Mouse (Mus musculus) liver, embryonic 13.5 days (tissue): ENCODE results near the gene Rad17. TPM values are rescaled to one million over a fixed set of nuclear protein-coding genes. Genes with fewer than 3 reads are reported as not detected.

Source experiments
- ATAC-seq: fragments of 200-750 bp; cut with Nextera tagmentation; 2 replicates; pipeline ENCODE4 v1.8.0; 2017; ENCODE audit warnings: low read depth, mild to moderate bottlenecking, moderate number of reproducible peaks, moderate library complexity
- DNase-seq: peaks from one replicate; pipeline ENCODE4 v3.0.0; 2022
- H3K27ac ChIP-seq: fragments of 300-500 bp; sonication (generic); 2 replicates; pipeline ENCODE4 v1.5.1; 2015; ENCODE audit warnings: moderate library complexity, mild to moderate bottlenecking, inconsistent platforms
- H3K27me3 ChIP-seq: fragments of 300-500 bp; sonication (generic); 2 replicates; pipeline ENCODE4 v1.6.1; 2015; ENCODE audit warnings: mild to moderate bottlenecking, inconsistent platforms
- H3K36me3 ChIP-seq: fragments of 300-500 bp; sonication (generic); 2 replicates; pipeline ENCODE4 v1.6.1; 2015; ENCODE audit warnings: mild to moderate bottlenecking, inconsistent platforms
- H3K4me1 ChIP-seq: fragments of 300-500 bp; sonication (generic); replicated peaks from 2 replicates; pipeline ENCODE4 v1.6.1; 2015; ENCODE audit warnings: inconsistent platforms
- H3K4me2 ChIP-seq: fragments of 300-500 bp; sonication (generic); 2 replicates; pipeline ENCODE4 v1.6.1; 2015; ENCODE audit warnings: inconsistent platforms, mild to moderate bottlenecking, moderate library complexity
- H3K4me3 ChIP-seq: fragments of 300-500 bp; sonication (generic); replicated peaks from 2 replicates; pipeline ENCODE4 v1.5.1; 2015; ENCODE audit warnings: mild to moderate bottlenecking, inconsistent platforms
- H3K9ac ChIP-seq: fragments of 300-500 bp; sonication (generic); 2 replicates; pipeline ENCODE4 v1.6.1; 2015; ENCODE audit warnings: mild to moderate bottlenecking, inconsistent platforms
- H3K9me3 ChIP-seq: fragments of 300-500 bp; sonication (generic); replicated peaks from 2 replicates; pipeline ENCODE4 v1.6.1; 2016; ENCODE audit warnings: inconsistent platforms
- WGBS: fragments of 180-500 bp; shearing (Covaris S2); methylation state at CpG from one replicate; pipeline ENCODE4 v1.1.7; 2015; ENCODE audit not compliant: insufficient replicate concordance; 5-methylcytosine and 5-hydroxymethylcytosine counted together
- polyA plus RNA-seq: library from polyadenylated mRNA; unstranded; fragments of >200 nt; fragmentation: Nextera tagmentation; extraction: Ambion mirVana; gene quantifications from 2 replicates; pipeline ENCODE4 v1.2.1, GENCODE M21; 2015

The Rad17 gene
- polyA plus RNA-seq, 1 experiment from 2014 or later = 15.2 TPM

- DNase-seq (no peak), ATAC-seq (no peak)
- H3K27me3 ChIP-seq = no peaks in the 10 kb centered on the region
- H3K36me3 ChIP-seq = no peaks in the 10 kb centered on the region
- no peaks in the 10 kb centered on the region for H3K9me3 ChIP-seq
- H3K9ac ChIP-seq = no peak overlapping the region; the same call in 1 of the 2 replicates
- 71% methylated on average over 5 of the region's 5 CpGs for WGBS
- H3K4me3 ChIP-seq = no peak overlapping the region
- H3K4me1 ChIP-seq = no peaks in the 10 kb centered on the region
- no peak overlapping the region for H3K4me2 ChIP-seq
- no peak overlapping the region for H3K27ac ChIP-seq
Measured at GRCm38 (mm10) chr13:100594838-100595551, 55.9 kb downstream of the Rad17 start.

GRCm38 (mm10) chr13:100594041-100594792 is 56.6 kb downstream of the Rad17 start:
- Histone ChIP-seq H3K27ac (peak overlapping the region; percentile 82), H3K4me2 (peak overlapping the region; percentile 53)
- 64% methylated on average over 12 of the region's 17 CpGs for WGBS

GRCm38 (mm10) chr13:100588646-100589045 is 62.2 kb downstream of the Rad17 start:
- H3K4me3 ChIP-seq = peak overlapping the region; percentile 40
- H3K27ac ChIP-seq = 0 out of 2 replicates have a peak overlapping the region, but pooled peaks have one; percentile 16
- H3K27me3 ChIP-seq = no peaks in the 10 kb centered on the region
- H3K9ac ChIP-seq = peak overlapping the region; percentile 57; the same call in 1 of the 2 replicates
- 78% methylated on average over 12 of the region's 12 CpGs for WGBS
- H3K4me1 ChIP-seq = no peaks in the 10 kb centered on the region
- peaks cover 14% of the 10 kb centered on the region for H3K36me3 ChIP-seq
- no peaks in the 10 kb centered on the region for H3K9me3 ChIP-seq
- 0 out of 2 replicates have a peak, but pooled peaks have one; percentile 47 for ATAC-seq
- DNase-seq = no peak
- H3K4me2 ChIP-seq = peak overlapping the region; percentile 39

More at GRCm38 (mm10) chr13:100594041-100594792, 56.6 kb downstream of the Rad17 start:
- DNase-seq = no peak
- Histone ChIP-seq H3K36me3 (no peaks in the 10 kb centered on the region), H3K4me3 (peak overlapping the region; percentile 30), H3K9me3 (no peaks in the 10 kb centered on the region), H3K4me1 (no peaks in the 10 kb centered on the region), H3K27me3 (no peaks in the 10 kb centered on the region), H3K9ac (peak overlapping the region; percentile 33; the same call in 1 of the 2 replicates)
- peak; percentile 74 for ATAC-seq

GRCm38 (mm10) chr13:100582144-100582543 is 68.7 kb downstream of the Rad17 start:
- Histone ChIP-seq H3K9me3 (no peaks in the 10 kb centered on the region), H3K27me3 (no peaks in the 10 kb centered on the region), H3K4me3 (no peak overlapping the region), H3K27ac (no peak overlapping the region), H3K4me1 (no peaks in the 10 kb centered on the region), H3K9ac (no peak overlapping the region), H3K36me3 (peaks cover 1% of the 10 kb centered on the region; the same call in 1 of the 2 replicates), H3K4me2 (no peak overlapping the region)
- WGBS = 48% methylated on average over 6 of the region's 6 CpGs
- no peak for DNase-seq
- ATAC-seq = no peak

- no peaks in the 10 kb centered on the region for H3K9me3 ChIP-seq
- ATAC-seq (no peak), DNase-seq (no peak)
- WGBS = 41% methylated on average over 3 of the region's 3 CpGs
- no peak overlapping the region for H3K4me2 ChIP-seq
- H3K36me3 ChIP-seq = no peaks in the 10 kb centered on the region
- no peaks in the 10 kb centered on the region for H3K27me3 ChIP-seq
- H3K4me3 ChIP-seq = no peak overlapping the region
- H3K9ac ChIP-seq = no peak overlapping the region
- H3K4me1 ChIP-seq = no peaks in the 10 kb centered on the region
- H3K27ac ChIP-seq = no peak overlapping the region
Measured at GRCm38 (mm10) chr13:100581701-100582100, 69.2 kb downstream of the Rad17 start.

- H3K27ac ChIP-seq = no peak overlapping the region
- no peaks in the 10 kb centered on the region for H3K9me3 ChIP-seq
- H3K27me3 ChIP-seq = no peaks in the 10 kb centered on the region
- no peak overlapping the region for H3K4me2 ChIP-seq
- H3K9ac ChIP-seq = no peak overlapping the region
- DNase-seq (no peak), ATAC-seq (no peak)
- no peaks in the 10 kb centered on the region for H3K36me3 ChIP-seq
- H3K4me3 ChIP-seq = no peak overlapping the region
- peaks cover 8% of the 10 kb centered on the region; the same call in 1 of the 2 replicates for H3K4me1 ChIP-seq
Measured at GRCm38 (mm10) chr13:100579951-100580350, 70.9 kb downstream of the Rad17 start.

GRCm38 (mm10) chr13:100579220-100579619 is 71.6 kb downstream of the Rad17 start:
- H3K36me3 ChIP-seq = no peaks in the 10 kb centered on the region
- H3K27ac ChIP-seq = no peak overlapping the region
- no peak overlapping the region for H3K4me3 ChIP-seq
- H3K4me2 ChIP-seq = no peak overlapping the region
- H3K27me3 ChIP-seq = no peaks in the 10 kb centered on the region
- 51% methylated on average over 3 of the region's 3 CpGs for WGBS
- DNase-seq (no peak), ATAC-seq (peak; percentile 59)
- H3K4me1 ChIP-seq = peaks cover 8% of the 10 kb centered on the region; the same call in 1 of the 2 replicates
- no peak overlapping the region for H3K9ac ChIP-seq
- no peaks in the 10 kb centered on the region for H3K9me3 ChIP-seq

- Histone ChIP-seq H3K9me3 (no peaks in the 10 kb centered on the region), H3K27ac (no peak overlapping the region), H3K27me3 (no peaks in the 10 kb centered on the region), H3K4me3 (no peak overlapping the region), H3K9ac (no peak overlapping the region), H3K4me1 (peaks cover 8% of the 10 kb centered on the region; the same call in 1 of the 2 replicates), H3K36me3 (no peaks in the 10 kb centered on the region), H3K4me2 (no peak overlapping the region)
- ATAC-seq (0 out of 2 replicates have a peak, but pooled peaks have one; percentile 52), DNase-seq (no peak)
- 19% methylated on average over 2 of the region's 2 CpGs for WGBS
Measured at GRCm38 (mm10) chr13:100575950-100576349, 74.9 kb downstream of the Rad17 start.

- ATAC-seq = no peak
- DNase-seq = no peak
- Histone ChIP-seq H3K27ac (no peak overlapping the region), H3K9me3 (no peaks in the 10 kb centered on the region), H3K4me3 (no peak overlapping the region), H3K4me2 (no peak overlapping the region), H3K36me3 (no peaks in the 10 kb centered on the region), H3K4me1 (0 out of 2 replicates have a peak, but pooled peaks cover 3% of the 10 kb centered on the region), H3K9ac (no peak overlapping the region), H3K27me3 (no peaks in the 10 kb centered on the region)
- WGBS = 12% methylated on average over 2 of the region's 2 CpGs
Measured at GRCm38 (mm10) chr13:100570713-100571112, 80.1 kb downstream of the Rad17 start.

- H3K36me3 ChIP-seq = no peaks in the 10 kb centered on the region
- DNase-seq (no peak), ATAC-seq (no peak)
- H3K9ac ChIP-seq = no peak overlapping the region
- no peaks in the 10 kb centered on the region for H3K9me3 ChIP-seq
- H3K4me1 ChIP-seq = no peaks in the 10 kb centered on the region
- H3K4me3 ChIP-seq = no peak overlapping the region
- no peak overlapping the region for H3K4me2 ChIP-seq
- no peaks in the 10 kb centered on the region for H3K27me3 ChIP-seq
- WGBS = 86% methylated on average over 1 of the region's 1 CpGs
- H3K27ac ChIP-seq = no peak overlapping the region
Measured at GRCm38 (mm10) chr13:100568359-100568758, 82.5 kb downstream of the Rad17 start.
